Mouse (Mus musculus) E14TG2a.4 (cell line): Measurements from ENCODE around the gene Rab14.

ENCODE experiments used
- H3K27me3 ChIP-seq: 2 replicates; pipeline ENCODE4 v1.6.1; 2014; ENCODE audit warnings: low read length, control low read depth; ENCODE audit not compliant: insufficient read depth
- H3K36me3 ChIP-seq: 2 replicates; pipeline ENCODE4 v1.6.1; 2014; ENCODE audit warnings: low read length, control low read depth; ENCODE audit not compliant: insufficient read depth
- H3K4me1 ChIP-seq: replicated peaks from 2 replicates; pipeline ENCODE4 v1.6.1; 2014; ENCODE audit warnings: low read depth, low read length, control low read depth
- H3K4me3 ChIP-seq: replicated peaks from 2 replicates; pipeline ENCODE4 v1.5.1; 2014; ENCODE audit warnings: mild to moderate bottlenecking, low read length
- H3K9me3 ChIP-seq: 2 replicates; pipeline ENCODE4 v1.6.1; 2014; ENCODE audit warnings: low read length, control low read depth
- CTCF ChIP-seq: conservative IDR thresholded peaks from 2 replicates; pipeline ENCODE4 v1.5.1; 2014; ENCODE audit warnings: low read length
- NANOG ChIP-seq: IDR thresholded peaks from 2 replicates; pipeline ENCODE4 v1.6.1; 2014; ENCODE audit warnings: borderline replicate concordance, low read length, mixed read lengths
- POU5F1 ChIP-seq: IDR thresholded peaks from 2 replicates; pipeline ENCODE4 v1.6.1; 2014; ENCODE audit warnings: low read length, borderline replicate concordance

Gene Rab14

GRCm38 (mm10) chr2:35200898-35201668 is at the start of gene Rab14:
Gene Rab14, minus strand, starts transcription at chr2:35201120.
- Histone ChIP-seq H3K4me3 (peak within 1 kb of the TSS; percentile 94), H3K9me3 (peaks cover 17% of the 10 kb centered on the region), H3K36me3 (peaks cover 12% of the 10 kb centered on the region; the same call in 1 of the 2 replicates), H3K27me3 (no peaks in the 10 kb centered on the region), H3K4me1 (peaks cover 15% of the 10 kb centered on the region)
- TF ChIP-seq POU5F1, result no peak
- no peak for TF ChIP-seq NANOG
- TF ChIP-seq CTCF, result no peak

GRCm38 (mm10) chr2:35247763-35248162 is 46.8 kb upstream of the Rab14 start:
- no peaks in the 10 kb centered on the region for H3K36me3 ChIP-seq

DNA sequence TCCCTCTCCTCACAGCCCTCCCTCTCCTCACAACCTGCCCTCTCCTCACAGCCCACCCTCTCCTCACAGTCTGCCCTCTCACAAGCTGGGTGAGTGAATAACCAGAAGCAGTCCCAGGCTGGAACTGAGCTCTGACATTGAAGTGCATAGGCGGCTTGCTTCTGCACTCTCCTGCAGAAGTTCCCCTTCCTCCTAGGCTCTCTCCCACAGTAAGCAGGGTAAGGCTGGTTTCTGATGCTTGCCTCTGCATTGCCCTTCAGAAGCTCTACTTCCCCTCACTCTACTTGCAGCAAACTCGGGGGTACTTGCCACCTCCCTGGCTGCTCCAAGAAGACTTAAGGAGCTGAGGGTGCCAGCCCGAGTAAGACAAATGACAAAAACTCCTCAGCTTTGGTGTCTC is 43.3 kb upstream of the Rab14 start:
- Histone ChIP-seq H3K9me3 (peaks cover 9% of the 10 kb centered on the region; the same call in 1 of the 2 replicates), H3K27me3 (peaks cover 36% of the 10 kb centered on the region), H3K4me1 (peaks cover 4% of the 10 kb centered on the region; the same call in 1 of the 2 replicates), H3K36me3 (no peaks in the 10 kb centered on the region), H3K4me3 (no peak overlapping the region)
- TF ChIP-seq POU5F1 (no peak), NANOG (no peak), CTCF (no peak)

More at GRCm38 (mm10) chr2:35247763-35248162, 46.8 kb upstream of the Rab14 start:
- Histone ChIP-seq H3K4me3 (no peak overlapping the region), H3K4me1 (peaks cover 16% of the 10 kb centered on the region), H3K9me3 (peaks cover 8% of the 10 kb centered on the region; the same call in 1 of the 2 replicates), H3K27me3 (peaks cover 31% of the 10 kb centered on the region)
- no peak for TF ChIP-seq NANOG
- no peak for TF ChIP-seq CTCF
- TF ChIP-seq POU5F1, result no peak

DNA sequence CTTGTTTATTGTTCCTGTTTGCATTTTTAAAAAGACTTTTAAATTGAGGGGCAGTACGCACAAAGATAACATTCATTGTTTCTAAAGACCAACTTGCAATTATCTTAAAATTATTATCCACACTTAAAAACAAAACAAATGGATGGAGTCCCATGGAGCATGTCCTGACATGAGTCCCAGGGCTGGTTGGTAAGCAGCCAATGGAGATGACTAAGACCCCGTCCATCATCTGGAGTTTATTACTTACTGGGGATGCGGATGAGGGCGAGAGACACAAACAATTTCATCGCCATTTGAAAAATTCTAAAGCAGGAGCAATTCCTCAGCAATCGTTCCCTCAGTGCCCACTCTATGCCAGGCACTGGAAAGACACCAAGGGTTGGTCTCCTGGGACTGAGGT is 34.1 kb upstream of the Rab14 start:
- Histone ChIP-seq H3K36me3 (no peaks in the 10 kb centered on the region), H3K27me3 (peaks cover 11% of the 10 kb centered on the region), H3K4me3 (no peak overlapping the region), H3K4me1 (no peaks in the 10 kb centered on the region), H3K9me3 (no peaks in the 10 kb centered on the region)
- TF ChIP-seq NANOG, result no peak
- TF ChIP-seq POU5F1, result no peak
- no peak for TF ChIP-seq CTCF

DNA sequence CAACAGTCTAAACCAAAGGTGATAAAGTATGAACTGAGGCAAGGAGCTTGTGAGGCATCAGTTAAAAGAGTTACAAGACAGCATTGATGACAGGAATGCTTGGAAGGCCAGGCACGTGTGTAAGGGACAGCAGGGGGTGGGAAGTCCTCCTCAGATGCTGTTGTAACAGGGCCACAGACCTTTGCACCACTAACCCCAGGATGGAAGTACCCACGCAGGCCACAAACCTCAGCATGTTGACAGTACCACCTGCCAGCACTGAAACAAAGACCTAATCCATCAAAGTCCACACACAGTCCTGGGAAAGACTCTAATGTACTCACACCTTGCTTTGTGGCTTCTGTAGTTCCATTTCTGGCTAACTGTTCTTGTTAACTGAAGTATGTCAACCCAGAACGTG is 33.0 kb upstream of the Rab14 start:
- Histone ChIP-seq H3K9me3 (no peaks in the 10 kb centered on the region), H3K27me3 (peaks cover 4% of the 10 kb centered on the region; the same call in 1 of the 2 replicates), H3K36me3 (no peaks in the 10 kb centered on the region), H3K4me1 (no peaks in the 10 kb centered on the region), H3K4me3 (no peak overlapping the region)
- TF ChIP-seq NANOG, result no peak
- TF ChIP-seq POU5F1, result no peak
- TF ChIP-seq CTCF, result no peak

DNA sequence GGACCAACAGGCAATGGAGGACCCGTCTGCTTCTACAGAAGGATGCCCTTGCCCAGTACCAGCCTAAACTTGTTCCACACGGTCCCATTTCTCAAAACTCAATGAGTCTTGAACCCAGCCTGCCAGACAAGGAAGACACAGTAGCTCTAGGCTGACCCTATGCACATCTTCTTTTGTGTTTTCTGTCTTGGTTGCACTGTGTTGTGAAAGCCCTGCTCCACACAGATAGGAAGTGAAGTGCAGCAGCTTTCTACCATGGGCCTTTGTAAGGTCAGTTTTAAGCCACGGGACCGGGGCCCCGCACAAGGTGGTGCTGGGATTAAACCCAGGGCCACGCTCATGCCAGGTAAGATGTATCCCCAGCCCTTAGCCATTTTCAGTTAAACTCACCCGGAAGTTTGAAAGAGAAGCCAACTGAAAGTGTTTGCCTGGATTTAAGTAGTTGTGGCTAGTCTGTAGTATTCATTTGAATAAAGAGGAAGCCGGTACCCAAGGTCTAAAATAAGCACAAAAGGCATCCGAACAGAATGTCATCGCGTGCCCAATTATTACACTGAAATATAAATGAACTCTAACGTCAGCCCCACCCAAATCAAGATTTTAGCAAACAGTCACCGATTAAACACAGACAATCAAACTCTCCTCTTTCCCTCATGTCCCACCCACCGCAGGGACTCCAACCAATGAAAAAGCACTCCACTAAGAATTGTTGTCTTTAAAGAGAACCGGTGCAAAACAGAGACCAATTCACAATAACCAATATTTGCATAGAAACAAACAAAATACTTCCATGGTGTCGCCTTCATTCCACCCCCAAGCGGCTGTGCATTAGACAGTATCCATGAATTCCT is 31.9 kb upstream of the Rab14 start:
- H3K36me3 ChIP-seq, result no peaks in the 10 kb centered on the region
- H3K27me3 ChIP-seq, result peaks cover 2% of the 10 kb centered on the region; the same call in 1 of the 2 replicates
- TF ChIP-seq CTCF (no peak), POU5F1 (no peak), NANOG (no peak)
- no peaks in the 10 kb centered on the region for H3K9me3 ChIP-seq
- no peak overlapping the region for H3K4me3 ChIP-seq
- no peaks in the 10 kb centered on the region for H3K4me1 ChIP-seq

GRCm38 (mm10) chr2:35231871-35232270 is 31.0 kb upstream of the Rab14 start:
- H3K4me3 ChIP-seq, result no peak overlapping the region
- H3K4me1 ChIP-seq, result no peaks in the 10 kb centered on the region
- no peaks in the 10 kb centered on the region for H3K36me3 ChIP-seq
- no peaks in the 10 kb centered on the region for H3K9me3 ChIP-seq
- TF ChIP-seq NANOG, result no peak
- no peak for TF ChIP-seq CTCF
- H3K27me3 ChIP-seq, result peaks cover 3% of the 10 kb centered on the region; the same call in 1 of the 2 replicates

- Histone ChIP-seq H3K9me3 (no peaks in the 10 kb centered on the region), H3K4me1 (peaks cover 6% of the 10 kb centered on the region), H3K27me3 (peaks cover 3% of the 10 kb centered on the region; the same call in 1 of the 2 replicates), H3K4me3 (no peak overlapping the region), H3K36me3 (no peaks in the 10 kb centered on the region)
- TF ChIP-seq NANOG (no peak), CTCF (no peak), POU5F1 (no peak)
Observed at GRCm38 (mm10) chr2:35230215-35230614, 29.3 kb upstream of the Rab14 start.
